Mouse (Mus musculus) hindbrain, embryonic 14.5 days (tissue): ENCODE results near the gene Hvcn1. TPM values are rescaled to one million over a fixed set of nuclear protein-coding genes. Genes with fewer than 3 reads are reported as not detected.

Experiments
- ATAC-seq: fragments of 200-750 bp; cut with Nextera tagmentation; 2 replicates; pipeline ENCODE4 v1.8.0; 2017; ENCODE audit warnings: moderate number of reproducible peaks, mild to moderate bottlenecking, moderate TSS enrichment, moderate library complexity; ENCODE audit not compliant: low FRiP score
- DNase-seq: peaks from one replicate; pipeline ENCODE4 v3.0.0-alpha.2; 2015; ENCODE audit warnings: low spot score
- H3K27ac ChIP-seq: fragments of 300-500 bp; sonication (generic); 2 replicates; pipeline ENCODE4 v1.5.1; 2014; ENCODE audit warnings: mild to moderate bottlenecking, moderate library complexity
- H3K27me3 ChIP-seq: fragments of 300-500 bp; sonication (generic); 2 replicates; pipeline ENCODE4 v1.6.1; 2014; ENCODE audit warnings: mild to moderate bottlenecking, low read length, mixed read lengths; ENCODE audit not compliant: control insufficient read depth, insufficient read depth
- H3K36me3 ChIP-seq: fragments of 300-500 bp; sonication (generic); replicated peaks from 2 replicates; pipeline ENCODE4 v1.6.1; 2014; ENCODE audit not compliant: control insufficient read depth, insufficient read depth
- H3K4me1 ChIP-seq: fragments of 300-500 bp; sonication (generic); replicated peaks from 2 replicates; pipeline ENCODE4 v1.6.1; 2014; ENCODE audit warnings: antibody characterized with exemption, low read length, mixed read lengths; ENCODE audit not compliant: control insufficient read depth, insufficient read depth
- H3K4me2 ChIP-seq: fragments of 300-500 bp; sonication (generic); replicated peaks from 2 replicates; pipeline ENCODE4 v1.6.1; 2014; ENCODE audit warnings: mild to moderate bottlenecking, moderate library complexity
- H3K4me3 ChIP-seq: fragments of 300-500 bp; sonication (generic); replicated peaks from 2 replicates; pipeline ENCODE4 v1.5.1; 2014; ENCODE audit warnings: mild to moderate bottlenecking, low read length
- H3K9ac ChIP-seq: fragments of 300-500 bp; sonication (generic); 2 replicates; pipeline ENCODE4 v1.6.1; 2014
- H3K9me3 ChIP-seq: fragments of 300-500 bp; sonication (generic); 2 replicates; pipeline ENCODE4 v1.6.1; 2016; ENCODE audit warnings: low read length; ENCODE audit not compliant: control insufficient read depth
- WGBS: fragments of 180-500 bp; shearing (Covaris S2); extraction: QIAGEN DNeasy Blood & Tissue Kit; methylation state at CpG from one replicate; pipeline ENCODE4 v1.1.7; 2014; 5-methylcytosine and 5-hydroxymethylcytosine counted together
- polyA plus RNA-seq: library from polyadenylated mRNA; unstranded; fragments of >200 nt; fragmentation: Nextera tagmentation; extraction: Ambion mirVana; gene quantifications from 2 replicates; pipeline ENCODE4 v1.2.1, GENCODE M21; 2014

Gene Hvcn1
- polyA plus RNA-seq, 1 experiment from 2014 or later: 1.5 TPM

DNA sequence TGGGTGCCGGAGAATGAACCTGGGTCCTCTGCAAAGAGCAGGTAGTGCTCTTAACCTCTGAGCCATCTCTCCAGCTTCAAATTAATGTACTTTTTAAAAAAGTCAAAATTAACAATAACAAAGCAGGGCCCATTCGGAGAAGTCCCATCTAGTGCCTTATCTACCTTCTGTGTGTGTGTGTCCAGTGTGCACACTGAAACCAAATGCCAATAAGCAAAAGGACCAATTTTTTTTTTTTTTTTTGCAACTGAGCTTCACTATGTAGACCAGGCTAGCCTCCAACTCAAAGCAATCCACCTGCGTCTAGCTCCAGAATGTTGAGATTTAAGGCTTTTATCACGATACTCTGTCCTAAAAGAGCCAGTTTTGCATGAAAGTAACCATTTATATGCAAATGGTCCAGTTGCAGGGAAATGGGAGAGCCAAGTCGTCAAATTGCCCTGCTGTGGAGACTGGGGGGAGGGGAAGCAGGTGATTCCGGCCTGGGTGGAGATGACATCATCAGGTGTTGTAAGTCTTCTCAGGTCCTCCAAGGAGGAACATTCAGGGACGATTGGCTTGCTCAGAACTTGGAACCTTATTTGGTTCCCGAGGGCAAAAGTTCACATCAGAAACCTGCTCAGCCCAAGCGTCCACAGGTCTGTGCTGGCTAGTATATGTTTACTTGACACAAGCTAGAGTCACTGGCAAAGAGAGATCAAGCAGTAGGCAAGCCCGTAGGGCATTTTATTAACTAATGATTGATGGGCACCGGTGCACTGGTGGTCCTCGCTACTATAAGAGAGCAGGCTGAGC lies 15.1 kb upstream of the Hvcn1 start:
- Histone ChIP-seq H3K36me3 (no peaks in the 10 kb centered on the region), H3K9me3 (no peaks in the 10 kb centered on the region), H3K4me3 (no peak overlapping the region), H3K27ac (no peak overlapping the region), H3K9ac (no peak overlapping the region), H3K4me2 (no peak overlapping the region), H3K27me3 (no peaks in the 10 kb centered on the region), H3K4me1 (no peaks in the 10 kb centered on the region)
- 65% methylated on average over 12 of the region's 12 CpGs for WGBS
- no peak for ATAC-seq
- no peak for DNase-seq

GRCm38 (mm10) chr5:122192347-122192746 lies 14.3 kb upstream of the Hvcn1 start:
- ATAC-seq (no peak), DNase-seq (no peak)
- H3K4me1 ChIP-seq: no peaks in the 10 kb centered on the region
- H3K36me3 ChIP-seq: no peaks in the 10 kb centered on the region
- H3K4me2 ChIP-seq: no peak overlapping the region
- H3K4me3 ChIP-seq: no peak overlapping the region
- H3K27ac ChIP-seq: no peak overlapping the region
- no peak overlapping the region for H3K9ac ChIP-seq
- H3K9me3 ChIP-seq: no peaks in the 10 kb centered on the region
- no peaks in the 10 kb centered on the region for H3K27me3 ChIP-seq
- whole genome bisulfite sequencing: 59% methylated on average over 3 of the region's 4 CpGs

DNA sequence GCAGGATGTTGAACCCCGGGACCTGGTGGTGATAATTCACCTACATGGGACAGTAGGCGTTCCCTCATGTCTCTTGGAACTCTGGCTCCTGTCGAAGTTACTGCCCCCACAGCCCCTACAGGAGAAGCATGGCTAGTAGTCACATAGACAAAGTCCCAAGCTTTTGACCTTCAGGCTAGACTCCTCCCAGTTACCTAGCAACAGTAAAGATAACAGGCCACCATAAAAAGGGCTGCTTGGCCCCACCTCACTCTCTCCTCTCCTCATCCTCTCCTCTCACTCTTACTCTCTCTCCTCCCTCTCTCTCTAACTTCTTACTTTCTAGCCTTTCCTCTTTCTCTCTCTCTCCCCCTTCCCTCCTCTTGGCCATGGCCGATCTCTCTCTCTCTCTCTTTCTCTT lies 5.7 kb upstream of the Hvcn1 start:
- Histone ChIP-seq H3K9ac (no peak overlapping the region), H3K36me3 (no peaks in the 10 kb centered on the region), H3K4me1 (no peaks in the 10 kb centered on the region), H3K27me3 (no peaks in the 10 kb centered on the region), H3K4me2 (no peak overlapping the region), H3K27ac (no peak overlapping the region), H3K9me3 (no peaks in the 10 kb centered on the region), H3K4me3 (no peak overlapping the region)
- no peak for DNase-seq
- 93% methylated on average over 4 of the region's 4 CpGs for WGBS
- ATAC-seq: no peak

DNA sequence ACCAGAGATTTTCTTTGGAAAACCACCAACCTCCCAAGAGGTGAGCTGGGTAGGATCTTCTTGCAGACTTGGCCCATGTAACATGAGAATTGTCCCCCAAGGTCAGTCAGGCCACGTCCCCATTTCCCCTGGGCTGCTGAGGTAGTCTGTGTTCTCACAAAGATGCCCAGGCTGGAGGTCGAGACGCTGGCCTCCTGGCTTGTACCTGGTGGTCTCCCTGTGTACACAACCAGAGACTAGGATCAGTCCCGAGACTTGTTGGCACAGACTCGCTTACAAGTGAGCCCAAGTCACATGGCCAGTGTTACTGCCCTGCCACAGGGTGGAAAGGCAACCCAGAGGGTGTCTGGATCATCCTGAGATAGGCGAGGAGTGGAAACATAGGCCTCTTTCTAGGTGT lies 4.7 kb upstream of the Hvcn1 start:
- Histone ChIP-seq H3K27ac (no peak overlapping the region), H3K4me1 (no peaks in the 10 kb centered on the region), H3K9me3 (no peaks in the 10 kb centered on the region), H3K36me3 (no peaks in the 10 kb centered on the region), H3K4me3 (no peak overlapping the region), H3K27me3 (no peaks in the 10 kb centered on the region), H3K9ac (no peak overlapping the region), H3K4me2 (no peak overlapping the region)
- DNase-seq: no peak
- no peak for ATAC-seq
- WGBS: 90% methylated on average over 6 of the region's 6 CpGs

GRCm38 (mm10) chr5:122204180-122204579 lies 2.4 kb upstream of the Hvcn1 start:
- H3K27ac ChIP-seq: no peak overlapping the region
- 81% methylated on average over 2 of the region's 2 CpGs for WGBS
- no peaks in the 10 kb centered on the region for H3K9me3 ChIP-seq
- DNase-seq (no peak), ATAC-seq (no peak)
- H3K4me3 ChIP-seq: no peak overlapping the region
- H3K27me3 ChIP-seq: no peaks in the 10 kb centered on the region
- no peak overlapping the region for H3K9ac ChIP-seq
- no peaks in the 10 kb centered on the region for H3K36me3 ChIP-seq
- H3K4me1 ChIP-seq: no peaks in the 10 kb centered on the region
- no peak overlapping the region for H3K4me2 ChIP-seq

DNA sequence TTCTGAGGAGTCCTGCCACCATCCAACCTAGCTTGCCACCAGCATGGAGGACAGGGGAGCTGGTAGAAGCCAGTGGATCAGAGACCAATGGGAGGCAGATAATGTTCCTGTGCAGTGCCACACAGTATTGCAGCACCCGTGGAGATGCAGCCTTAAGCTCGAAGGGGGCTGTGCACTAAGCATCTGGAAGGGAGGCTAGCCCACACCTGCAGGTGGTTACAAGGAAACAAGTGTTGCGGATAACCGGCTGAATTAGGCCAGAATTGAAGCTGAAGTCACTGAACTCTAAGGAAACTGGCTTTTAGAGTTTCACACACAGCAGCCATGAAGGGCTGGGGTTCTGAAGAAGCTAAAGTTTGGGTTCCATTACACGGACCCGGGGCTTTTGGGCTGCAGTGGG lies 2.3 kb downstream of the Hvcn1 start:
- 55% methylated on average over 6 of the region's 6 CpGs for WGBS
- H3K4me2 ChIP-seq: no peak overlapping the region

DNA sequence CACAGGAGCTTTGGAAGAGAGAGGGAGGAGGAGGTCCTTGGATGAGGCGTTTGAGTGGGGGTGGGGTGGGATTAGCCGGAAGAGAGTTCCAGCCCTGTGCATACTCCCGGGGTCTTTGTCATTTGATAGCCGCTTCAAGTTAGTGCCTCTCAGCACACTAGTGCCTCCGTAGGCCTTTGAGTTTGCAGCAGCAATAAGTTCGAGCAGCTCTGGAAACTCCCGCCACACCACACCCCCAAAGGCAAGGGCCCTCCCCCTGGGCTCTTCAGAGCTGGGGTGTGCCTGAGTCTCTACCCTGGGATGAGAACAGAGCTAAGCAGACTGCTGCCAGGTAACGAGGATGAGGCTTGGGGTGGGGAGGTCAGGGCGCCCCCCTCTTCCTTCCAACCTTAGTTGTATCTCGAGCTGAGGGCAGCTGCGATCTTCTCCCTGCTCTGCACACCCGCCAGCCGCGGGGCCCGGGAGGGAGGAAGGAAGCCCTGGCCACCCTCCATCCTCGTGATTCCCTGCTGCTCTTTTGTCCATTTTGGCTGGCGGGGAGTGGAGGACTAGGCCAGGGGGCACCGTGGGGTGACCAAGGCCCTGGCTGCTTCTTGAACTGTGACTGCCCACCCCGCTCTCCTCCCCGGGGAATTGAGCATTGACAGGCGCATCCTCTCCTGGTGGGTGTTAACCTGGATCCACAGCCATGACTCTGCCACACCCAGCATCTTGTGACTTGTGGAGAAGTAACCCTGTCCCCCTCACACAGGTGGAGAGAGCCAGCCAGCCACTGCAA lies 3.2 kb downstream of the Hvcn1 start:
- WGBS: 5% methylated on average over 20 of the region's 21 CpGs
- no peaks in the 10 kb centered on the region for H3K36me3 ChIP-seq
- ATAC-seq: no peak
- no peak overlapping the region for H3K4me3 ChIP-seq
- peak overlapping the region; percentile 42 for H3K4me2 ChIP-seq
- no peaks in the 10 kb centered on the region for H3K27me3 ChIP-seq
- H3K27ac ChIP-seq: no peak overlapping the region
- H3K9me3 ChIP-seq: no peaks in the 10 kb centered on the region
- no peak for DNase-seq
- 0 out of 2 replicates have a peak overlapping the region, but pooled peaks have one; percentile 8 for H3K9ac ChIP-seq
- H3K4me1 ChIP-seq: peaks cover 9% of the 10 kb centered on the region

More for the DNA sequence above, 2.3 kb downstream of the Hvcn1 start:
- H3K9ac ChIP-seq: no peak overlapping the region
- H3K27ac ChIP-seq: no peak overlapping the region
- DNase-seq: no peak
- no peaks in the 10 kb centered on the region for H3K9me3 ChIP-seq
- H3K4me3 ChIP-seq: no peak overlapping the region
- no peaks in the 10 kb centered on the region for H3K36me3 ChIP-seq
- ATAC-seq: no peak
- H3K27me3 ChIP-seq: no peaks in the 10 kb centered on the region
- H3K4me1 ChIP-seq: peaks cover 9% of the 10 kb centered on the region

DNA sequence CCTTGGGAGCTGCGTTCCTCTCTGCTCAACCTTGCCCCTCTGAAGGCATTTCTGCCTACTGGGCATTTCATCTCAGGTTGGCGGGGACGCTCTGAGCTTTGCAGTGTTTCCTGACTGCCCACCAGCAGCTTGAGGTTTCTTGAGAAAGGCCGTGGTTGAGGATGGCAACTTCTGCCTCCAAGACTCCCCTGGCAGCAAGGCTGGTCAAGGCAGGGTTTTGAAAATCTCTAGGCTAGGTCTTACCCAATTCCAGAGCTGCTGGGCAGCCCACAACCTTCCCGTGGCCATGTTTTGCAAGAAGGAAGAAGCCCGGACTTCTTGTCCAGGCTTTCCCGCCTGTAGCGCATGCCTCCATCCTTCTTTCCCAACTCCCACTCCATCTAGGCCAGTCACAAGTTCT lies 4.3 kb downstream of the Hvcn1 start:
- Histone ChIP-seq H3K4me2 (no peak overlapping the region), H3K27ac (no peak overlapping the region), H3K27me3 (no peaks in the 10 kb centered on the region), H3K9me3 (no peaks in the 10 kb centered on the region), H3K36me3 (no peaks in the 10 kb centered on the region), H3K4me3 (no peak overlapping the region), H3K9ac (no peak overlapping the region), H3K4me1 (peaks cover 9% of the 10 kb centered on the region)
- 90% methylated on average over 8 of the region's 8 CpGs for WGBS
- no peak for DNase-seq
- ATAC-seq: no peak

DNA sequence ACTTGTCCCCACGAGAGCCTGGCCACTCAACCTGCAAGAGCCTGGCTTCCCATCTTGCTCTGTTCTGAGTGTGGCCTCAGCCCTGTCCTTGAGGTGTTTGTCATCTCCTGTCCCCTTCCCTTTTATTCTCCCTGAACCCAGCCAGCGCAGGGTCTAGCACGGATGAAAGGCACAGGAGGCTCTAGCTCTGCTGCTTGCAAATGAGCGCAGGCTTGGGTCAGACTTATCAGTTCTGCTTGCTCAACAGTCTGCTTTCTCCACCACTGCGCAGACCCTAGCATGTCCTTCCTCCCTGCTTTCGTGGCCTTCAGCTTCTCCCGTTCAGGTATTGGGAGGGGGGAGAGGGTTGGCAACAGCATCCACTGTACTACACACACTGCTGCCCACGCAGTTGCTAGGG lies 5.5 kb downstream of the Hvcn1 start:
- Histone ChIP-seq H3K4me2 (no peak overlapping the region), H3K9me3 (no peaks in the 10 kb centered on the region), H3K36me3 (no peaks in the 10 kb centered on the region), H3K9ac (no peak overlapping the region), H3K4me3 (no peak overlapping the region), H3K27ac (no peak overlapping the region), H3K4me1 (peaks cover 9% of the 10 kb centered on the region), H3K27me3 (no peaks in the 10 kb centered on the region)
- ATAC-seq: no peak
- no peak for DNase-seq
- 81% methylated on average over 8 of the region's 8 CpGs for WGBS
